Mouse (Mus musculus): ENCODE results near the gene Zkscan16.

- TF ChIP-seq CTCF (IDR thresholded peaks at IDR 0.05; ENCODE audit: insufficient read depth, low read depth, low read length): no peak
- no peak for TF ChIP-seq POLR2A (IDR thresholded peaks at IDR 0.05; ENCODE audit: insufficient read depth, low read depth, low read length)
Measured at GRCm38 (mm10) chr4:58923933-58924332, 19.5 kb upstream of the Zkscan16 start.

Measured in olfactory bulb, adult 2 months (tissue).